Mouse (Mus musculus): ENCODE data around the gene Slco3a1. TPM values are rescaled to one million over a fixed set of nuclear protein-coding genes. Genes with fewer than 3 reads are reported as not detected.

The Slco3a1 gene
- total and polyA plus RNA-seq, 2 experiments from 2014 or later = 10.5 to 24.8 TPM

DNA sequence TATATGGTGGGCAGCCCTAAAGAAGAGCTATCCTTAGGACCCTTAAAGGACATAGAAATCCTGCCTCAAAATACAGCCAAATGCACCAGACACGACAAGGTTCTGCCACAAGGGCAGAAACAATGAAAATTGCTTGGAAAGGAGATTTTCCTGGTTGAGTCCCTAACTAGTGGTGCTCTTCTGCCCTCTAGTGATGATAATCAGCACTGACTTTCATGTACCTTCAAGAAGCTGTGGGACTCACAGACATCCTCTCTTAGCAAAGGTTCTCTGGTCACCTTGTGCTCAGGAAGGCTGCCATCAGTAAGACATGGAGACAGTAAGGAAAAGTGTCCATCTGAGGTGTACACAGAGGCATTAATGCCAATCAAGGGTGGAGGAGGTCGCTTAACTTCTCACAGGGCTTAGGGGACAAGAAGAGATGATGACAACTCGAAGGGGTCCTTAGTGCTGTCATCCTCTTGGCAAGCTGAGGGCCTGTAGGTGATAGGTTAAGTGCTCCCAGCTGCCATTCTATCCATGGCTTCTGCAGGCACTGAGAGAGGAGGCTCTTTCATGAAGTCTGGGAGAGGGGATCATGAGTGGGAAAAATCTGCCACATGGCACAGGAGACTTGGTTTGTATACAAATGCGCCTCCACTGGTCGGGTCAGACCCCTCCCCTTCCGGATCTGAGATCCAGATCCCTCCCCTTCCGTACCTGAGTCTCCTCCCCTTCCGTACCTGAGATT, 199.9 kb downstream of the Slco3a1 start:
- Histone ChIP-seq H3K4me3 (ENCODE audit: low read depth, low read length) (no peak overlapping the region), H3K9me3 (replicated peaks; ENCODE audit: control insufficient read depth, low read length) (no peaks in the 10 kb centered on the region), H3K36me3 (replicated peaks; ENCODE audit: control insufficient read depth, insufficient read depth, low read length) (no peaks in the 10 kb centered on the region), H3K27ac (ENCODE audit: low read depth) (no peak overlapping the region), H3K4me2 (ENCODE audit: low read depth, low read length) (no peak overlapping the region), H3K4me1 (ENCODE audit: control insufficient read depth, insufficient read depth) (no peaks in the 10 kb centered on the region), H3K27me3 (ENCODE audit: control insufficient read depth, insufficient read depth, low read length) (no peaks in the 10 kb centered on the region), H3K9ac (replicated peaks; ENCODE audit: low read depth, low read length) (no peak overlapping the region)
- DNase-seq (ENCODE audit: low spot score) = peak; percentile 62
- TF ChIP-seq EP300 (IDR thresholded peaks at IDR 0.05; ENCODE audit: low read depth) (no peak), CTCF (IDR thresholded peaks at IDR 0.05; ENCODE audit: low read depth) (peak; percentile 80)
- 37% methylated on average over 8 of the region's 8 CpGs for WGBS
- no peak for ATAC-seq (ENCODE audit: insufficient read depth, low read depth)

DNA sequence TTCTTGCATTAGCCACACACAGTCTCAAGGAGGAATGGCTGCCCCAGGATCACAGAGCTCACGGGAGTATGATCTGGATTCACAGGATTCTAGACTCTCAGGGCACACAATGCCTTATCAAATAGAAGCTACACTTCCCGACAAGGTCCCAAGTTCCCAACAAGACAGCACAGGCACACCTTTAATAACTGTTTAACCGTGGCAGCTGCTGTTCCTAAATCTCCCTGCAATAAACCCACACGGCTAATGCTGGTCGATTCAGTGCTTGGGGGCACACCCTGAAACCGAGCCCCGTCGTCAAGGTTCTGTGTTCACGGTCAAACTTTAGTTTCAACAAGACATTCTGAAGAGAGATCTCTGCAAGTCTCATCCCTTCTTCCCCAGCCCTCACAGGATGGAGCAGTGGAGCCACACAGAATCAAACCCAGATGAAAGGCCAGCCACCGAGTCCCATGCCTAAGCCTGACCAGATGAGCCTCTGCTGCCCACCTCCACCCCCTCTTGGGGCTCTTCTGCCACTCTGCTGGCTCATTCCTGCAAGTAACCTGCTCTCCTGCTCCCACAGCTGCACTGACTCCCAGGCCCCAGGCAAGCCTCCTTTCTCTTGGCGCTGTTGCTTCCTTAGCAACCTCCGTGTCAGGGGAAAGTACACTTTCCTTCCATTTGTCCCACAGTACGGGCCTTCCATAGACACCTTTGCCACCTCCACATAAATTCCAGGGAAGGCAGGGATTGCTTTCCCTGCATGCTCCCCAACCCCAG, 200.7 kb downstream of the Slco3a1 start:
- no peak for ATAC-seq (ENCODE audit: insufficient read depth, low read depth)
- Histone ChIP-seq H3K27me3 (ENCODE audit: control insufficient read depth, insufficient read depth, low read length) (no peaks in the 10 kb centered on the region), H3K36me3 (replicated peaks; ENCODE audit: control insufficient read depth, insufficient read depth, low read length) (no peaks in the 10 kb centered on the region), H3K4me2 (ENCODE audit: low read depth, low read length) (no peak overlapping the region), H3K9me3 (replicated peaks; ENCODE audit: control insufficient read depth, low read length) (no peaks in the 10 kb centered on the region), H3K9ac (replicated peaks; ENCODE audit: low read depth, low read length) (no peak overlapping the region), H3K4me1 (ENCODE audit: control insufficient read depth, insufficient read depth) (no peaks in the 10 kb centered on the region), H3K27ac (ENCODE audit: low read depth) (no peak overlapping the region), H3K4me3 (ENCODE audit: low read depth, low read length) (no peak overlapping the region)
- 81% methylated on average over 13 of the region's 13 CpGs for WGBS
- TF ChIP-seq EP300 (IDR thresholded peaks at IDR 0.05; ENCODE audit: low read depth) = no peak
- TF ChIP-seq CTCF (IDR thresholded peaks at IDR 0.05; ENCODE audit: low read depth) = no peak
- DNase-seq (ENCODE audit: low spot score) = no peak

DNA sequence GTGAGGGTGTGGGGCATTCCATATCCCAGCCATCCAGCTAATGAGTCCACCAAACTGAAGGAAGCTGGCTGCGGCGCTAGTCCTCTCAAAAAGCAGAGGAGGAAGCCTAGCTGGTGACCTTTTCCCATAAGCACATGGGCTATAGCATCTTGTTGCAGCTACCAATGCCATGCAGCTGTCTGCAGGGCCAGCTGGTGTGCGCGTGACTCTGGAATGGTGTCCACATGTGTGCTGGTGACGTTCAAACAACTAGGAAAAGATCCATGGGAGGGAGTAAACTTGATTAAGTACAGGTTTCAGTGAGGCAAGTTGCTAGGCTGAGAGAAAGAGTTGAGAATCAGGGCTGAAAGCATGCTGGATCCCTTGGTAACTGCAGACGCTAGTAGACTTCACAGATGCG, 201.3 kb downstream of the Slco3a1 start:
- ATAC-seq (ENCODE audit: insufficient read depth, low read depth) (no peak), DNase-seq (ENCODE audit: low spot score) (no peak)
- H3K4me3 ChIP-seq (ENCODE audit: low read depth, low read length) = no peak overlapping the region
- no peaks in the 10 kb centered on the region for H3K4me1 ChIP-seq (ENCODE audit: control insufficient read depth, insufficient read depth)
- no peaks in the 10 kb centered on the region for H3K9me3 ChIP-seq (replicated peaks; ENCODE audit: control insufficient read depth, low read length)
- no peak overlapping the region for H3K4me2 ChIP-seq (ENCODE audit: low read depth, low read length)
- TF ChIP-seq EP300 (IDR thresholded peaks at IDR 0.05; ENCODE audit: low read depth) = no peak
- TF ChIP-seq CTCF (IDR thresholded peaks at IDR 0.05; ENCODE audit: low read depth) = no peak
- H3K27me3 ChIP-seq (ENCODE audit: control insufficient read depth, insufficient read depth, low read length) = no peaks in the 10 kb centered on the region
- no peak overlapping the region for H3K9ac ChIP-seq (replicated peaks; ENCODE audit: low read depth, low read length)
- H3K36me3 ChIP-seq (replicated peaks; ENCODE audit: control insufficient read depth, insufficient read depth, low read length) = no peaks in the 10 kb centered on the region
- 86% methylated on average over 7 of the region's 7 CpGs for WGBS
- no peak overlapping the region for H3K27ac ChIP-seq (ENCODE audit: low read depth)

DNA sequence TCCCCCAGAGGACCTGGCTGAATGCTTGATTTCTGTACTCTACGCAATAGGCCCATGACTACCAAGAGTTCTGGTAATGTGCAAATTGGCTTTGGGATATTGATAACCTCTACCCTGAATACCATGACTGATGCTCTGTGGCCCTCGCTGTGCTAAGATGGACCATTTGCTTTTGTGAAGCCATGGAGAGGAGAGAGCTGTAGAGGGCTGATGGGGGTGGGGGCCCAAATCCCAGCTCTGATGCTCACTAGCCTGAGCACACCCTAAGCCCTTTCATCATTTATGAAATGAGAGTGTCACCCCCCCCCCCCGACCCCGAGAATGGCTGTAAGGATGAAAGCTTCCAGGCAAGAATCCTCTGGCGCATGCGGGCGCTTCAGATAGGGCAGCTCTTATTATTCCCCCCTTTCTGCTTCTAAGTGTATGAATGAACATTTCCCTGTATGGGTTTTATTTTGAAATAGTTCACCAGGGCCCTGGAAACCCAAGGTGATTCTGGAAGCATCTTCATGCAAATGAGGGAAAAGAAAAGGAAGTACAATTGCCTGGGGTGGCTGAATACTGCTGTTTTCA, 206.2 kb downstream of the Slco3a1 start:
- TF ChIP-seq CTCF (IDR thresholded peaks at IDR 0.05; ENCODE audit: low read depth) = no peak
- TF ChIP-seq EP300 (IDR thresholded peaks at IDR 0.05; ENCODE audit: low read depth) = no peak
- H3K4me1 ChIP-seq (ENCODE audit: control insufficient read depth, insufficient read depth) = no peaks in the 10 kb centered on the region
- ATAC-seq (ENCODE audit: insufficient read depth, low read depth) = no peak
- no peak overlapping the region for H3K4me3 ChIP-seq (ENCODE audit: low read depth, low read length)
- no peaks in the 10 kb centered on the region for H3K36me3 ChIP-seq (replicated peaks; ENCODE audit: control insufficient read depth, insufficient read depth, low read length)
- no peak overlapping the region for H3K9ac ChIP-seq (replicated peaks; ENCODE audit: low read depth, low read length)
- DNase-seq (ENCODE audit: low spot score) = no peak
- no peak overlapping the region for H3K27ac ChIP-seq (ENCODE audit: low read depth)
- no peak overlapping the region for H3K4me2 ChIP-seq (ENCODE audit: low read depth, low read length)
- WGBS = 85% methylated on average over 7 of the region's 7 CpGs
- H3K9me3 ChIP-seq (replicated peaks; ENCODE audit: control insufficient read depth, low read length) = no peaks in the 10 kb centered on the region
- no peaks in the 10 kb centered on the region for H3K27me3 ChIP-seq (ENCODE audit: control insufficient read depth, insufficient read depth, low read length)

DNA sequence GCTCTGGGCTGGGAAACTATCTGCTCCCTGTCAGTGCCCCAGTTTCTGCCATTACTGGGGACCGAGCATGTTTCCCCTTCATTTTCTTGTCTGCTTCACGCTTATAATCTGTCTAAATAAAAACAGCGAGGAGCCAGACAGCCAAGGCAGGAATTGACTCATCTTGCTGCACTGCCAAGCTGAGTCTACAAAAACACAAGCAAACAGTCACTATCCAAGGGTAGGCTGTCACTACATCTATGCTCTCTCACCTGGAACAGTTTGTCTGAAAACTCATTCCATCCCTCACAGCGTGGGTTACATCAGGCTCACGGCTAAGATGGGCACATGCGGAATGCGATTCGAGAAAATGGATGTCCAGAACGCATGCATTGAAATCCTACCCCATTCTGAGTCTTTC, 207.6 kb downstream of the Slco3a1 start:
- Histone ChIP-seq H3K4me3 (ENCODE audit: low read depth, low read length) (no peak overlapping the region), H3K27ac (ENCODE audit: low read depth) (no peak overlapping the region), H3K36me3 (replicated peaks; ENCODE audit: control insufficient read depth, insufficient read depth, low read length) (no peaks in the 10 kb centered on the region), H3K9ac (replicated peaks; ENCODE audit: low read depth, low read length) (no peak overlapping the region), H3K9me3 (replicated peaks; ENCODE audit: control insufficient read depth, low read length) (no peaks in the 10 kb centered on the region), H3K4me2 (ENCODE audit: low read depth, low read length) (no peak overlapping the region), H3K4me1 (ENCODE audit: control insufficient read depth, insufficient read depth) (no peaks in the 10 kb centered on the region), H3K27me3 (ENCODE audit: control insufficient read depth, insufficient read depth, low read length) (no peaks in the 10 kb centered on the region)
- TF ChIP-seq CTCF (IDR thresholded peaks at IDR 0.05; ENCODE audit: low read depth) = no peak
- TF ChIP-seq EP300 (IDR thresholded peaks at IDR 0.05; ENCODE audit: low read depth) = no peak
- no peak for DNase-seq (ENCODE audit: low spot score)
- WGBS = 88% methylated on average over 9 of the region's 9 CpGs
- ATAC-seq (ENCODE audit: insufficient read depth, low read depth) = no peak
